Mouse (Mus musculus) hindbrain, embryonic 12.5 days (tissue): ENCODE measurements at regions not wholly inside any gene's neighbourhood (a gene's known extent, or its start where the extent isn't known, plus 50 kb on each side); places are given as distances from the start of the nearest gene placed in this dataset.
"Not testable (repeated sequence)": the region's sequence is repeated elsewhere in the genome, so short reads cannot be mapped to it uniquely, and the experiment has no call there.

ENCODE experiments used
- ATAC-seq: fragments of 200-750 bp; cut with Nextera tagmentation; 2 replicates; pipeline ENCODE4 v1.8.0; 2017; ENCODE audit warnings: moderate TSS enrichment; ENCODE audit not compliant: low FRiP score
- H3K27ac ChIP-seq: fragments of 300-500 bp; sonication (generic); 2 replicates; pipeline ENCODE4 v1.5.1; 2016; ENCODE audit warnings: mild to moderate bottlenecking
- H3K27me3 ChIP-seq: fragments of 300-500 bp; sonication (generic); 2 replicates; pipeline ENCODE4 v1.6.1; 2016; ENCODE audit warnings: mild to moderate bottlenecking
- H3K36me3 ChIP-seq: fragments of 300-500 bp; sonication (generic); 2 replicates; pipeline ENCODE4 v1.6.1; 2016; ENCODE audit warnings: mild to moderate bottlenecking
- H3K4me1 ChIP-seq: fragments of 300-500 bp; sonication (generic); 2 replicates; pipeline ENCODE4 v1.6.1; 2016
- H3K4me2 ChIP-seq: fragments of 300-500 bp; sonication (generic); replicated peaks from 2 replicates; pipeline ENCODE4 v1.6.1; 2016; ENCODE audit warnings: mild to moderate bottlenecking
- H3K4me3 ChIP-seq: fragments of 300-500 bp; sonication (generic); 2 replicates; pipeline ENCODE4 v1.5.1; 2016; ENCODE audit warnings: mild to moderate bottlenecking
- H3K9ac ChIP-seq: fragments of 300-500 bp; sonication (generic); 2 replicates; pipeline ENCODE4 v1.6.1; 2016; ENCODE audit warnings: mild to moderate bottlenecking, moderate library complexity
- H3K9me3 ChIP-seq: fragments of 300-500 bp; sonication (generic); replicated peaks from 2 replicates; pipeline ENCODE4 v1.6.1; 2016; ENCODE audit warnings: mild to moderate bottlenecking
- WGBS: fragments of 180-500 bp; shearing (Covaris S2); methylation state at CpG from one replicate; pipeline ENCODE4 v1.1.7; 2016; 5-methylcytosine and 5-hydroxymethylcytosine counted together

- H3K27ac ChIP-seq, ATAC-seq, H3K4me3 ChIP-seq, H3K4me1 ChIP-seq, H3K27me3 ChIP-seq, H3K36me3 ChIP-seq, H3K9ac ChIP-seq, H3K4me2 ChIP-seq: not testable (repeated sequence)
- WGBS, result 83% methylated on average over 8 of the region's 8 CpGs
- peaks cover 64% of the 10 kb centered on the region for H3K9me3 ChIP-seq
Observed at GRCm38 (mm10) chrX:31775937-31776336, 59.0 kb upstream of the Btbd35f25 start.

- H3K4me2 ChIP-seq, result no peak overlapping the region
- H3K4me3 ChIP-seq, result no peak overlapping the region
- H3K9me3 ChIP-seq, result peaks cover 65% of the 10 kb centered on the region
- 87% methylated on average over 3 of the region's 3 CpGs for WGBS
- no peaks in the 10 kb centered on the region for H3K36me3 ChIP-seq
- H3K4me1 ChIP-seq, result no peaks in the 10 kb centered on the region
- no peaks in the 10 kb centered on the region for H3K27me3 ChIP-seq
- H3K9ac ChIP-seq, result no peak overlapping the region
- 0 out of 2 replicates have a peak, but pooled peaks have one; percentile 51 for ATAC-seq
- no peak overlapping the region for H3K27ac ChIP-seq
Observed at GRCm38 (mm10) chrX:31775255-31775654, 58.3 kb upstream of the Btbd35f25 start.
